Mouse (Mus musculus): Measurements from ENCODE around the gene Actr2. TPM values are rescaled to one million over a fixed set of nuclear protein-coding genes. Genes with fewer than 3 reads are reported as not detected.
"Not testable (repeated sequence)": the region's sequence is repeated elsewhere in the genome, so short reads cannot be mapped to it uniquely, and the experiment has no call there.

Gene Actr2
- polyA plus RNA-seq, 1 experiment = 353 TPM

DNA sequence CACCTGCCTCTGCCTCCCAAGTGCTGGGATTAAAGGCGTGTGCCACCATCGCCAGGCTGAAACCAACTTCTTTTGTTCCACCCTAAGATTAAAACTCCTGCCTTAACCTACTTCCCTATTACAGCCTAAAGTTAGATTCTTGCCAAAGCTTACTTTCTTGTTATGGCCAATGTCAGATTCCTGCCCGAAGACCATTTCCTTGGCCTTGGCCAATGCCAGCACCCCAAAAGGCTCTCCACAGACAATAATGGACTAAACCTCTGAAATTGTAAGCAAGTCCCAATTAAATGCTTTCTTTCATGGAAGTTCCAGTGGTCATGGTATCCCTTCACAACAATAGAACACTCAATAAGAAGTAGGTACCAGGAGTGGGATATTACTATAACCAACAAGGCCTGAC lies 37.2 kb upstream of the Actr2 start:
- H3K4me3 ChIP-seq (ENCODE audit: low read depth, low read length) = no peak overlapping the region

DNA sequence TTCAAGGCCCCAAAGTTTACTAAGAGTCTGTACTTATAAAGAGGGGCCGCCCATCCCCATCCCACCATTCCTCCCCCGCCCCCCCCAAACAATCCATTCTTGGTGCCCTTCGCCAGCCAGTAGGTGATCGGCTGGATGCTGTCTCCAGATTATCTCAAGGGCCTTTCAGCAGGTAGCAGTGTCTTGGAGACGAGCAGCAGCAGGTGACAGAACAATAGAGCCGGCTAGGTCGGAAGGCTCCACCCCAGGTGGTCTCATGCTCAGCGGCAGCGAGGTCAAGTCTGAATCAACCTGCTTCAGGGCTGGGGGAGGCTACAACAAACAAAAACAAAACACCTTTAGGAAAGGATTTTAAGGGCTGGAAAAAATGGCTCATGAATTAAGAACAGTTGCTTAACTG lies 32.7 kb upstream of the Actr2 start:
- peak overlapping the region; percentile 72 for H3K9ac ChIP-seq (ENCODE audit: low read depth, poor library complexity, severe bottlenecking)

More for the DNA sequence above, 37.2 kb upstream of the Actr2 start:
- Histone ChIP-seq H3K27me3 (ENCODE audit: control insufficient read depth, insufficient read depth, low read length, poor library complexity, severe bottlenecking) (no peaks in the 10 kb centered on the region), H3K36me3 (ENCODE audit: control insufficient read depth, insufficient read depth, low read length, poor library complexity, severe bottlenecking) (no peaks in the 10 kb centered on the region), H3K9me3 (replicated peaks; ENCODE audit: control insufficient read depth, insufficient read depth, low read length, poor library complexity, severe bottlenecking) (peaks cover 10% of the 10 kb centered on the region; the same call in 1 of the 2 replicates), H3K27ac (ENCODE audit: insufficient read depth, low read length) (no peak overlapping the region), H3K9ac (ENCODE audit: low read depth, poor library complexity, severe bottlenecking) (no peak overlapping the region), H3K4me1 (ENCODE audit: control insufficient read depth, insufficient read depth, low read length) (peaks cover 5% of the 10 kb centered on the region)
- TF ChIP-seq POLR2A (IDR thresholded peaks at IDR 0.05; ENCODE audit: insufficient read depth, low read length) = no peak
- no peak for TF ChIP-seq EP300 (IDR thresholded peaks at IDR 0.05; ENCODE audit: insufficient read depth, low read depth, low read length)
- no peak for TF ChIP-seq CTCF (IDR thresholded peaks at IDR 0.05; ENCODE audit: low read depth, low read length)

DNA sequence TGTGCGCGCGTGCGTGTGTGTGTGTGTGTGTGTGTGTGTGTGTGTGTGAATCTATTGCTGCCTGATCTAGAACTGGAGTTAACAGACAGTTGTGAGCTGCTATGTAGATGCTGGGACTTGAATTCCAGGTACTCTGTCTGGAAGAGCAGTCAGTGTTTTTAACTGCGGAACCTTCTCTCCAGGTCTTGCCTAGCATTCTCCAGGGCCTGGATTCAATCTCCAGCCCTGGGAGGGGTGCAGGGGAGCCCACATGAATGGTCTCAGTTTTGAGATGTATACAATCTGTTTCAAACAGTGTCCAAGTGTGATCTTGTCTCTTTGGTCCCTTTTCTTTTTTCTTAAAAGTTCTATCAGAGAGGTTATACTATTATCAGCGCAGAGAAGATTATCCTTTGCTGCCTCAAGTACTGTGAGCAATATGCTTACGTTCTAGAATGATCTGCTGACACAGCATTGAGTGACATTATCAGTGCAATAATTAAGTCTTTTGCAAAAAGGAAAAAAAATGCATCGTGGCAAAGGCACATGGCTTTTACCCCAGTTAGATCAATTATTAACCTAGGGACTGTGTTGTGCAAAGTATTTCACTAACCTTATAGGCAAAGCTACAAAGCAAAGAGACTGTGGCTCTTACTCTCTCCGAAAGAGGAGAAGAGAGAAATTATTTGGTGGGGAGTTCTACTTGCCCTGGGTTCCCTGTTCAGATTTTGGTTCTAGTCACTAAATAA lies 32.0 kb upstream of the Actr2 start:
- H3K27ac ChIP-seq (ENCODE audit: insufficient read depth, low read length) = peak overlapping the region; percentile 98

More for the DNA sequence above, 32.7 kb upstream of the Actr2 start:
- Histone ChIP-seq H3K4me1 (ENCODE audit: control insufficient read depth, insufficient read depth, low read length) (peaks cover 5% of the 10 kb centered on the region), H3K27me3 (ENCODE audit: control insufficient read depth, insufficient read depth, low read length, poor library complexity, severe bottlenecking) (no peaks in the 10 kb centered on the region), H3K9me3 (replicated peaks; ENCODE audit: control insufficient read depth, insufficient read depth, low read length, poor library complexity, severe bottlenecking) (peaks cover 12% of the 10 kb centered on the region; the same call in 1 of the 2 replicates), H3K36me3 (ENCODE audit: control insufficient read depth, insufficient read depth, low read length, poor library complexity, severe bottlenecking) (no peaks in the 10 kb centered on the region), H3K27ac (ENCODE audit: insufficient read depth, low read length) (peak overlapping the region; percentile 100), H3K4me3 (ENCODE audit: low read depth, low read length) (no peak overlapping the region)
- TF ChIP-seq CTCF (IDR thresholded peaks at IDR 0.05; ENCODE audit: low read depth, low read length) (no peak), EP300 (IDR thresholded peaks at IDR 0.05; ENCODE audit: insufficient read depth, low read depth, low read length) (peak; percentile 100)

DNA sequence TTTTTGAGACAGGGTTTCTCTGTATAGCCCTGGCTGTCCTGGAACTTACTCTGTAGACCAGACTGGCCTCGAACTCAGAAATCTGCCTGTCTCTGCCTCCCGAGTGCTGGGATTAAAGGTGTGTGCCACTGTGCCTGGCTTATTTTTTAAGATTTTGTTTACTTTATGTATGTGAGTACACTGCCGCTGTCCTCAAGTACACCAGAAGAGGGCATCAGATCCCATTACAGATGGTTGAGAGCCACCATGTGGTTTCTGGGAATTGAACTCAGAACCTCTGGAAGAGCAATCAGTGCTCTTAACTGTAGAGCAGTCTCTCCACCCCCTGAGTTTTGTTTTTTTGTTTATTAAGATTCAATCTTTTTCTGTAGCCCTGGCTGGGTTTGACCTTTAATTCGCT lies 31.0 kb upstream of the Actr2 start:
- H3K4me1 ChIP-seq (ENCODE audit: control insufficient read depth, insufficient read depth, low read length) = not testable (repeated sequence)
- peaks cover 14% of the 10 kb centered on the region for H3K9me3 ChIP-seq (replicated peaks; ENCODE audit: control insufficient read depth, insufficient read depth, low read length, poor library complexity, severe bottlenecking)

More for the DNA sequence above, 32.0 kb upstream of the Actr2 start:
- H3K36me3 ChIP-seq (ENCODE audit: control insufficient read depth, insufficient read depth, low read length, poor library complexity, severe bottlenecking) = no peaks in the 10 kb centered on the region
- no peak overlapping the region for H3K4me3 ChIP-seq (ENCODE audit: low read depth, low read length)
- H3K4me1 ChIP-seq (ENCODE audit: control insufficient read depth, insufficient read depth, low read length) = peaks cover 5% of the 10 kb centered on the region
- H3K9ac ChIP-seq (ENCODE audit: low read depth, poor library complexity, severe bottlenecking) = peak overlapping the region; percentile 72
- H3K27me3 ChIP-seq (ENCODE audit: control insufficient read depth, insufficient read depth, low read length, poor library complexity, severe bottlenecking) = no peaks in the 10 kb centered on the region
- H3K9me3 ChIP-seq (replicated peaks; ENCODE audit: control insufficient read depth, insufficient read depth, low read length, poor library complexity, severe bottlenecking) = peaks cover 12% of the 10 kb centered on the region
- TF ChIP-seq EP300 (IDR thresholded peaks at IDR 0.05; ENCODE audit: insufficient read depth, low read depth, low read length) = no peak
- TF ChIP-seq POLR2A (IDR thresholded peaks at IDR 0.05; ENCODE audit: insufficient read depth, low read length) = no peak
- no peak for TF ChIP-seq CTCF (IDR thresholded peaks at IDR 0.05; ENCODE audit: low read depth, low read length)

DNA sequence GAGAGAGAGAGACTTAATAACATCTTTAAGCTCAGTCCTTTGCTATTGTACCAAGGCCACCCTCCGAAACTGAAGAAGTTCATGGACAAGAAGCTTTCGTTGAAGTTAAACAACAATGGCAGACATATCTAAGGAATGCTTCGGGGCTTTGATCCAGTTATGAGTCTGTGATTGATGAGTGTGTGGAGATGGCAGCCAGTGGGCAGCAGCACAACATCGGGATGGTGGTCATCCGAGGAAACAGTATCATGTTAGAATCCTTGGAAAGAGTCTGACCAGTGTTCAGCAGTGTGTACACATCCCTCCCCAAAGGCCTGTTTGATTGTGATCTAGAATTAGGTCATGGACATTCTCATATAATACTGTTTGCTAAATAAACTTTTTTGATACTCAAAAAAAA lies 29.8 kb upstream of the Actr2 start:
- Histone ChIP-seq H3K4me1 (ENCODE audit: control insufficient read depth, insufficient read depth, low read length) (peaks cover 5% of the 10 kb centered on the region), H3K4me3 (ENCODE audit: low read depth, low read length) (no peak overlapping the region), H3K9ac (ENCODE audit: low read depth, poor library complexity, severe bottlenecking) (no peak overlapping the region), H3K27ac (ENCODE audit: insufficient read depth, low read length) (peak overlapping the region; percentile 12), H3K36me3 (ENCODE audit: control insufficient read depth, insufficient read depth, low read length, poor library complexity, severe bottlenecking) (no peaks in the 10 kb centered on the region), H3K27me3 (ENCODE audit: control insufficient read depth, insufficient read depth, low read length, poor library complexity, severe bottlenecking) (no peaks in the 10 kb centered on the region), H3K9me3 (replicated peaks; ENCODE audit: control insufficient read depth, insufficient read depth, low read length, poor library complexity, severe bottlenecking) (peaks cover 14% of the 10 kb centered on the region)
- TF ChIP-seq CTCF (IDR thresholded peaks at IDR 0.05; ENCODE audit: low read depth, low read length) = no peak
- TF ChIP-seq POLR2A (IDR thresholded peaks at IDR 0.05; ENCODE audit: insufficient read depth, low read length) = no peak
- TF ChIP-seq EP300 (IDR thresholded peaks at IDR 0.05; ENCODE audit: insufficient read depth, low read depth, low read length) = no peak

More for the DNA sequence above, 31.0 kb upstream of the Actr2 start:
- not testable (repeated sequence) for H3K36me3 ChIP-seq (ENCODE audit: control insufficient read depth, insufficient read depth, low read length, poor library complexity, severe bottlenecking); H3K4me3 ChIP-seq (ENCODE audit: low read depth, low read length); H3K27me3 ChIP-seq (ENCODE audit: control insufficient read depth, insufficient read depth, low read length, poor library complexity, severe bottlenecking)
- Histone ChIP-seq H3K9ac (ENCODE audit: low read depth, poor library complexity, severe bottlenecking) (peak overlapping the region; percentile 72; the same call in 1 of the 2 replicates), H3K27ac (ENCODE audit: insufficient read depth, low read length) (peak overlapping the region; percentile 48; the same call in 1 of the 2 replicates)

DNA sequence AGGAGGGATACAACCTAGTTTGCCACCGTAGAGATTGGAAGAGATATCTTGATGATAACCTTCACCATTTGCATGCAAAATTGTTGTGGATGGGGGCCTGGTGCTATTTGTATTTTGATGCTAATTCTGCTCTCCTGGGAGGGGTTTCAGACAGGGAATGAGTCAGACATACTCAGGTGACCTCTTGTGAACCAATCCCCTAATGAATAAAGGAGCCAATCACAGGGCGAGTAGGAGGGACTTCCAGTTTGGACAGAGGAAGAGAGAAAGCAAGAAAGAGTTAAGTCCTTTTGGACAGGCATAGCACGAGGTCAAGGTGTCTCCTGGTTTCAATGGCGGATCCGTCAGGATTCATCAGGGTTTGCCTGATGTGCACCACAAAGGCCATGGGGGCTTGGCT lies 27.6 kb upstream of the Actr2 start:
- no peaks in the 10 kb centered on the region for H3K36me3 ChIP-seq (ENCODE audit: control insufficient read depth, insufficient read depth, low read length, poor library complexity, severe bottlenecking)
- peak overlapping the region; percentile 99 for H3K27ac ChIP-seq (ENCODE audit: insufficient read depth, low read length)
- peak overlapping the region; percentile 78 for H3K9ac ChIP-seq (ENCODE audit: low read depth, poor library complexity, severe bottlenecking)
- H3K27me3 ChIP-seq (ENCODE audit: control insufficient read depth, insufficient read depth, low read length, poor library complexity, severe bottlenecking) = no peaks in the 10 kb centered on the region
- H3K9me3 ChIP-seq (replicated peaks; ENCODE audit: control insufficient read depth, insufficient read depth, low read length, poor library complexity, severe bottlenecking) = peaks cover 14% of the 10 kb centered on the region
- H3K4me3 ChIP-seq (ENCODE audit: low read depth, low read length) = peak overlapping the region; percentile 64
- peaks cover 4% of the 10 kb centered on the region for H3K4me1 ChIP-seq (ENCODE audit: control insufficient read depth, insufficient read depth, low read length)
- peak; percentile 55 for TF ChIP-seq POLR2A (IDR thresholded peaks at IDR 0.05; ENCODE audit: insufficient read depth, low read length)
- TF ChIP-seq EP300 (IDR thresholded peaks at IDR 0.05; ENCODE audit: insufficient read depth, low read depth, low read length) = 0 out of 2 replicates have a peak, but pooled peaks have one; percentile 21
- TF ChIP-seq CTCF (IDR thresholded peaks at IDR 0.05; ENCODE audit: low read depth, low read length) = no peak

Measured in ES-Bruce4 (cell line).